Mouse (Mus musculus) megakaryocyte, embryonic 14.5 days (primary cell): Measurements from ENCODE around the gene Zp3r.

ENCODE experiments used
- FLI1 ChIP-seq: IDR thresholded peaks from 2 replicates; pipeline ENCODE4 v1.6.1; 2012; ENCODE audit warnings: low read length, inconsistent platforms, mixed read lengths
- GATA1 ChIP-seq: IDR thresholded peaks from 3 replicates; pipeline ENCODE4 v1.6.1; 2012; ENCODE audit warnings: mixed read lengths, low read length, inconsistent platforms, borderline replicate concordance

- TF ChIP-seq GATA1, result no peak
- TF ChIP-seq FLI1, result no peak
Measured at GRCm38 (mm10) chr1:130596291-130596690, 33.1 kb downstream of the Zp3r start.
